Mouse (Mus musculus) lung, embryonic 16.5 days (tissue): Measurements from ENCODE around the gene Dhx35. TPM values are rescaled to one million over a fixed set of nuclear protein-coding genes. Genes with fewer than 3 reads are reported as not detected.

Source experiments
- ATAC-seq: fragments of 200-750 bp; cut with Nextera tagmentation; 2 replicates; pipeline ENCODE4 v1.8.0; 2017; ENCODE audit warnings: low read depth, mild to moderate bottlenecking, moderate library complexity
- H3K27ac ChIP-seq: fragments of 300-500 bp; sonication (generic); 2 replicates; pipeline ENCODE4 v1.5.1; 2014; ENCODE audit warnings: mild to moderate bottlenecking, control low read depth, low read length
- H3K27me3 ChIP-seq: fragments of 300-500 bp; sonication (generic); 2 replicates; pipeline ENCODE4 v1.6.1; 2014; ENCODE audit warnings: low read depth, low read length, mixed read lengths; ENCODE audit not compliant: control insufficient read depth, insufficient read depth
- H3K36me3 ChIP-seq: fragments of 300-500 bp; sonication (generic); 2 replicates; pipeline ENCODE4 v1.6.1; 2014; ENCODE audit warnings: low read length; ENCODE audit not compliant: control insufficient read depth, insufficient read depth
- H3K4me1 ChIP-seq: fragments of 300-500 bp; sonication (generic); replicated peaks from 2 replicates; pipeline ENCODE4 v1.6.1; 2014; ENCODE audit warnings: low read length, mixed read lengths; ENCODE audit not compliant: control insufficient read depth, insufficient read depth
- H3K4me2 ChIP-seq: fragments of 300-500 bp; sonication (generic); 2 replicates; pipeline ENCODE4 v1.6.1; 2014; ENCODE audit warnings: low read depth, low read length, control low read depth
- H3K4me3 ChIP-seq: fragments of 300-500 bp; sonication (generic); 2 replicates; pipeline ENCODE4 v1.5.1; 2014; ENCODE audit warnings: mild to moderate bottlenecking, low read length, control low read depth
- H3K9ac ChIP-seq: fragments of 300-500 bp; sonication (generic); 2 replicates; pipeline ENCODE4 v1.6.1; 2014; ENCODE audit warnings: low read length, control low read depth
- H3K9me3 ChIP-seq: fragments of 300-500 bp; sonication (generic); 2 replicates; pipeline ENCODE4 v1.6.1; 2016; ENCODE audit warnings: low read length; ENCODE audit not compliant: control insufficient read depth
- WGBS: fragments of 180-500 bp; shearing (Covaris S2); extraction: QIAGEN DNeasy Blood & Tissue Kit; methylation state at CpG from one replicate; pipeline ENCODE4 v1.1.7; 2014; 5-methylcytosine and 5-hydroxymethylcytosine counted together
- polyA plus RNA-seq: library from polyadenylated mRNA; unstranded; fragments of >200 nt; fragmentation: Nextera tagmentation; extraction: Ambion mirVana; gene quantifications from 2 replicates; pipeline ENCODE4 v1.2.1, GENCODE M21; 2015

Gene Dhx35
- polyA plus RNA-seq, 1 experiment from 2014 or later: 13.9 TPM

GRCm38 (mm10) chr2:158795043-158795442, 436 bp downstream of the Dhx35 start:
- peak overlapping the region; percentile 92 for H3K4me3 ChIP-seq
- H3K36me3 ChIP-seq: no peaks in the 10 kb centered on the region
- H3K4me2 ChIP-seq: peak overlapping the region; percentile 90
- no peak for ATAC-seq
- H3K9ac ChIP-seq: peak overlapping the region; percentile 86
- H3K27me3 ChIP-seq: no peaks in the 10 kb centered on the region
- peaks cover 10% of the 10 kb centered on the region for H3K4me1 ChIP-seq
- WGBS: 9% methylated on average over 15 of the region's 15 CpGs
- peak overlapping the region; percentile 72 for H3K27ac ChIP-seq
- no peaks in the 10 kb centered on the region for H3K9me3 ChIP-seq

- ATAC-seq: no peak
- peaks cover 10% of the 10 kb centered on the region for H3K4me1 ChIP-seq
- H3K27me3 ChIP-seq: no peaks in the 10 kb centered on the region
- no peak overlapping the region for H3K4me3 ChIP-seq
- H3K4me2 ChIP-seq: no peak overlapping the region
- no peaks in the 10 kb centered on the region for H3K36me3 ChIP-seq
- H3K27ac ChIP-seq: no peak overlapping the region
- no peak overlapping the region for H3K9ac ChIP-seq
- no peaks in the 10 kb centered on the region for H3K9me3 ChIP-seq
- WGBS: 79% methylated on average over 2 of the region's 2 CpGs
Measured at GRCm38 (mm10) chr2:158795875-158796274, 1.3 kb downstream of the Dhx35 start.

- WGBS: 74% methylated on average over 4 of the region's 4 CpGs
- H3K4me3 ChIP-seq: no peak overlapping the region
- no peak overlapping the region for H3K27ac ChIP-seq
- peaks cover 4% of the 10 kb centered on the region; the same call in 1 of the 2 replicates for H3K36me3 ChIP-seq
- ATAC-seq: no peak
- no peak overlapping the region for H3K9ac ChIP-seq
- H3K4me2 ChIP-seq: no peak overlapping the region
- H3K4me1 ChIP-seq: peaks cover 4% of the 10 kb centered on the region
- no peaks in the 10 kb centered on the region for H3K9me3 ChIP-seq
- no peaks in the 10 kb centered on the region for H3K27me3 ChIP-seq
Measured at GRCm38 (mm10) chr2:158799328-158799727, 4.7 kb downstream of the Dhx35 start.

DNA sequence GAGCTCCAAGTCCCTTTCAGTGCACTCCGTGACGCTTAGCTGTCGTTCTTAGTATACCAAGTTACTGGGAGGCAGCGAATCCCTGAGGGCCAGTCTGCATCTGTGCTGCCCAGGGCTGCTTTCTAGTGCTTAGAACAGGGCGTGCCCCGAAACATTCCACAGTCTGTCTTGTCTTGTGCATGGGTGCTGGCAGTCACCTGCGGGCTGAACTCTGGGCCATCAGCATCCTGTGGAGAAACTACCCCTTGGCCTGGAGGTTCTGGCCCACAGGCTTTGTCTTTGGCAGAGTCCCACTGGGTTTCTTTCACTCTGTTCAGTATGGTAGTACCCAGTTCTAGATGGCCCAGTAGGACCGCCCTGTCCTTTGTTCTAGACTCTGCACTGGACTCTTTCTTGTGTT, 6.2 kb downstream of the Dhx35 start:
- Histone ChIP-seq H3K36me3 (peaks cover 4% of the 10 kb centered on the region; the same call in 1 of the 2 replicates), H3K9ac (no peak overlapping the region), H3K4me3 (no peak overlapping the region), H3K4me1 (no peaks in the 10 kb centered on the region), H3K27me3 (no peaks in the 10 kb centered on the region), H3K27ac (no peak overlapping the region), H3K9me3 (no peaks in the 10 kb centered on the region), H3K4me2 (no peak overlapping the region)
- 96% methylated on average over 8 of the region's 8 CpGs for WGBS
- ATAC-seq: no peak

DNA sequence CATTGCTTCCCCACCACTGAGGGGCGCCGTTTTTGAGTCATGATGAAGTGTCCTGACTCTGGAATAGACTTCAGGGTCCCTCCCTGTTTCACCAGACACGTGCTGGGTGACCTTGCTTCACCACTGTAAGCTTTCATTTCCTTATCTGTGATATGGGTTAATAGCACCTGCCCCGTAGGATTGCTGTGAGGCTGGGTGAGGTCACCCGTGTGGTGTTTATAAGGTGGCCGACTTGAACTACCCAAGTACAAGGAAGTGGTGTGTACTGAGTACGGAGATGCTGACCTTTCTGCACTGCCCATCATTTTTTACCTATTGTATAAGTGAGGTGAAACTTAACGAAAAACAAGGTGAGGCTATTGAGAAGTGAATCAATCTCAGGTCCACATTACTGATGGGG, 9.0 kb downstream of the Dhx35 start:
- no peak overlapping the region for H3K4me3 ChIP-seq
- H3K9me3 ChIP-seq: no peaks in the 10 kb centered on the region
- no peak for ATAC-seq
- H3K27me3 ChIP-seq: no peaks in the 10 kb centered on the region
- H3K4me1 ChIP-seq: no peaks in the 10 kb centered on the region
- peaks cover 4% of the 10 kb centered on the region; the same call in 1 of the 2 replicates for H3K36me3 ChIP-seq
- no peak overlapping the region for H3K9ac ChIP-seq
- WGBS: 80% methylated on average over 8 of the region's 8 CpGs
- no peak overlapping the region for H3K4me2 ChIP-seq
- no peak overlapping the region for H3K27ac ChIP-seq

DNA sequence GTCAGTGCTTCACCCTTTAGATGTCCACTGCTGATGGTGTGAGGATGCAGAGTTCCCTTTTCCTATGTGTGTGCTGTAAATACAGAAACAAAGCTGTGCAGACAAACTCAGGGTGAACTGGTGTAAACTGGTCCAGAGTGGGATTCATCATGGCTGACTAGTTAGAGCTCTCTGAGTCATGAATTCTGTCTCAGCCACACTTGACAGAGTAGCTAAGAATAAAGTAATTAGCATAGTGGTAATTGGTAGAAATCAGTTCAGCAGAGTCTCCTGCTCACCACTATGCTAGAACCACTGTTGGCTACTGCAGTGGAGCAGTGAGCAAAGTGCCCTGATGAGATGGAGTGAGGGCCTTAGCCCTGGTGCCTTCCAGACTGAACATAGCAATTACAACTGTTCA, 21.1 kb downstream of the Dhx35 start:
- no peak for ATAC-seq
- H3K9ac ChIP-seq: no peak overlapping the region
- no peaks in the 10 kb centered on the region for H3K27me3 ChIP-seq
- H3K4me1 ChIP-seq: no peaks in the 10 kb centered on the region
- H3K4me2 ChIP-seq: no peak overlapping the region
- no peak overlapping the region for H3K27ac ChIP-seq
- no peak overlapping the region for H3K4me3 ChIP-seq
- H3K9me3 ChIP-seq: no peaks in the 10 kb centered on the region
- peaks cover 4% of the 10 kb centered on the region for H3K36me3 ChIP-seq

GRCm38 (mm10) chr2:158816239-158816638, 21.6 kb downstream of the Dhx35 start:
- Histone ChIP-seq H3K4me1 (no peaks in the 10 kb centered on the region), H3K9me3 (no peaks in the 10 kb centered on the region), H3K9ac (no peak overlapping the region), H3K36me3 (peaks cover 4% of the 10 kb centered on the region), H3K27ac (no peak overlapping the region), H3K27me3 (no peaks in the 10 kb centered on the region), H3K4me3 (no peak overlapping the region), H3K4me2 (no peak overlapping the region)
- WGBS: 91% methylated on average over 4 of the region's 4 CpGs
- ATAC-seq: no peak

- no peak for ATAC-seq
- no peak overlapping the region for H3K9ac ChIP-seq
- H3K36me3 ChIP-seq: peaks cover 4% of the 10 kb centered on the region
- no peaks in the 10 kb centered on the region for H3K4me1 ChIP-seq
- H3K27ac ChIP-seq: no peak overlapping the region
- no peaks in the 10 kb centered on the region for H3K27me3 ChIP-seq
- no peak overlapping the region for H3K4me2 ChIP-seq
- H3K4me3 ChIP-seq: no peak overlapping the region
- H3K9me3 ChIP-seq: no peaks in the 10 kb centered on the region
- 83% methylated on average over 8 of the region's 8 CpGs for WGBS
Measured at GRCm38 (mm10) chr2:158817708-158818107, 23.1 kb downstream of the Dhx35 start.

DNA sequence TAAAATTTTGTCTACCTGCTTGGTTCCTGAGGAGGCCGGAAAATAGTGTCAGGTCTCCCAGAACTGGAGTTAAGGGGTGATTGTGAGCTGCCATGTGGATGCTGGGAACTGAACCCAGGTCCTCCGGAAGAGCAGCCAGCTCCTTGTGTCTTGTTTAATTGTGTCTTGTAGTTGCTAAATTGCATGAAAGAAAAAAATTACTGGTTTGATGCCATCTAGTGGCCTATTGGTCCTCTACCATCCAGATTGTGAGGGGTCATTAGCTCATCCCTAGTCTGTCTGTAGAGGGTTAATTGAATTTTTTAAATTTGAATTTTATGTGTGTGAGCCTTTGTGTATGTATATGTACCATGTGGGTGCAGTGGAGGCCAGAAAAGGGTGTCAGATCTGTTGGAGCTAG, 33.5 kb downstream of the Dhx35 start:
- 84% methylated on average over 2 of the region's 2 CpGs for WGBS
- Histone ChIP-seq H3K9me3 (no peaks in the 10 kb centered on the region), H3K4me2 (no peak overlapping the region), H3K27ac (no peak overlapping the region), H3K4me3 (no peak overlapping the region), H3K4me1 (no peaks in the 10 kb centered on the region), H3K27me3 (no peaks in the 10 kb centered on the region), H3K9ac (no peak overlapping the region), H3K36me3 (peaks cover 13% of the 10 kb centered on the region)
- ATAC-seq: no peak

GRCm38 (mm10) chr2:158829746-158830145, 35.1 kb downstream of the Dhx35 start:
- H3K4me2 ChIP-seq: no peak overlapping the region
- ATAC-seq: no peak
- WGBS: 81% methylated on average over 6 of the region's 6 CpGs
- H3K4me1 ChIP-seq: no peaks in the 10 kb centered on the region
- H3K27me3 ChIP-seq: no peaks in the 10 kb centered on the region
- no peak overlapping the region for H3K9ac ChIP-seq
- no peak overlapping the region for H3K4me3 ChIP-seq
- peaks cover 14% of the 10 kb centered on the region for H3K36me3 ChIP-seq
- no peaks in the 10 kb centered on the region for H3K9me3 ChIP-seq
- H3K27ac ChIP-seq: no peak overlapping the region
